Mouse (Mus musculus) heart, postnatal 0 days (tissue): ENCODE measurements at regions not wholly inside any gene's neighbourhood (a gene's known extent, or its start where the extent isn't known, plus 50 kb on each side); places are given as distances from the start of the nearest gene placed in this dataset.

Experiments
- ATAC-seq: fragments of 200-750 bp; cut with Nextera tagmentation; 2 replicates; pipeline ENCODE4 v1.8.0; 2017; ENCODE audit warnings: low read depth, moderate number of reproducible peaks, moderate library complexity; ENCODE audit not compliant: insufficient read depth
- DNase-seq: peaks from one replicate; pipeline ENCODE4 v3.0.0-alpha.2; 2016; ENCODE audit warnings: low spot score
- H3K27ac ChIP-seq: fragments of 300-500 bp; sonication (generic); 2 replicates; pipeline ENCODE4 v1.5.1; 2014; ENCODE audit warnings: low read depth, mild to moderate bottlenecking
- H3K27me3 ChIP-seq: fragments of 300-500 bp; sonication (generic); 2 replicates; pipeline ENCODE4 v1.6.1; 2014; ENCODE audit warnings: low read length, mixed read lengths; ENCODE audit not compliant: control insufficient read depth, insufficient read depth
- H3K36me3 ChIP-seq: fragments of 300-500 bp; sonication (generic); replicated peaks from 2 replicates; pipeline ENCODE4 v1.6.1; 2014; ENCODE audit warnings: low read length, mixed read lengths; ENCODE audit not compliant: control insufficient read depth, insufficient read depth
- H3K4me1 ChIP-seq: fragments of 300-500 bp; sonication (generic); 2 replicates; pipeline ENCODE4 v1.6.1; 2014; ENCODE audit warnings: antibody characterized with exemption; ENCODE audit not compliant: control insufficient read depth, insufficient read depth
- H3K4me2 ChIP-seq: fragments of 300-500 bp; sonication (generic); 2 replicates; pipeline ENCODE4 v1.6.1; 2014; ENCODE audit warnings: low read depth, mild to moderate bottlenecking, low read length, moderate library complexity
- H3K4me3 ChIP-seq: fragments of 300-500 bp; sonication (generic); 2 replicates; pipeline ENCODE4 v1.5.1; 2014; ENCODE audit warnings: low read depth, low read length
- H3K9ac ChIP-seq: fragments of 300-500 bp; sonication (generic); replicated peaks from 2 replicates; pipeline ENCODE4 v1.6.1; 2014; ENCODE audit warnings: low read depth, low read length, mixed read lengths
- H3K9me3 ChIP-seq: fragments of 300-500 bp; sonication (generic); replicated peaks from 2 replicates; pipeline ENCODE4 v1.6.1; 2016; ENCODE audit warnings: low read length; ENCODE audit not compliant: control insufficient read depth
- CTCF ChIP-seq: IDR thresholded peaks from 2 replicates; pipeline ENCODE4 v1.5.1; 2016; ENCODE audit warnings: antibody characterized with exemption, control low read depth, low read depth
- EP300 ChIP-seq: IDR thresholded peaks from 2 replicates; pipeline ENCODE4 v1.6.1; 2016; ENCODE audit warnings: antibody characterized with exemption, low read depth
- WGBS: fragments of 180-500 bp; shearing (Covaris S2); extraction: QIAGEN DNeasy Blood & Tissue Kit; methylation state at CpG from one replicate; pipeline ENCODE4 v1.1.7; 2014; 5-methylcytosine and 5-hydroxymethylcytosine counted together

- TF ChIP-seq EP300 (no peak), CTCF (no peak)
These were observed 421.4 kb downstream of the Gm10295 start for GRCm38 (mm10) chr7:70929935-70930334.

GRCm38 (mm10) chr7:70928001-70928400 is 423.3 kb downstream of the Gm10295 start:
- Histone ChIP-seq H3K9me3 (no peaks in the 10 kb centered on the region), H3K36me3 (no peaks in the 10 kb centered on the region), H3K4me1 (no peaks in the 10 kb centered on the region), H3K27me3 (no peaks in the 10 kb centered on the region), H3K4me2 (no peak overlapping the region), H3K9ac (no peak overlapping the region), H3K27ac (no peak overlapping the region), H3K4me3 (no peak overlapping the region)
- DNase-seq: no peak
- no peak for ATAC-seq
- TF ChIP-seq CTCF (no peak), EP300 (no peak)
- WGBS: 80% methylated on average over 3 of the region's 3 CpGs

More at GRCm38 (mm10) chr7:70929935-70930334, 421.4 kb downstream of the Gm10295 start:
- H3K9me3 ChIP-seq: no peaks in the 10 kb centered on the region
- H3K36me3 ChIP-seq: no peaks in the 10 kb centered on the region
- no peak overlapping the region for H3K27ac ChIP-seq
- H3K9ac ChIP-seq: no peak overlapping the region
- DNase-seq: no peak
- WGBS: 56% methylated on average over 11 of the region's 11 CpGs
- H3K4me1 ChIP-seq: no peaks in the 10 kb centered on the region
- H3K4me2 ChIP-seq: no peak overlapping the region
- no peak for ATAC-seq
- no peaks in the 10 kb centered on the region for H3K27me3 ChIP-seq
- H3K4me3 ChIP-seq: no peak overlapping the region

GRCm38 (mm10) chr7:70917016-70917415 is 434.3 kb downstream of the Gm10295 start:
- no peaks in the 10 kb centered on the region for H3K27me3 ChIP-seq
- H3K27ac ChIP-seq: no peak overlapping the region
- H3K4me3 ChIP-seq: no peak overlapping the region
- TF ChIP-seq CTCF (no peak), EP300 (no peak)
- DNase-seq (no peak), ATAC-seq (no peak)
- H3K9me3 ChIP-seq: no peaks in the 10 kb centered on the region
- H3K4me1 ChIP-seq: no peaks in the 10 kb centered on the region
- H3K4me2 ChIP-seq: no peak overlapping the region
- 78% methylated on average over 4 of the region's 4 CpGs for WGBS
- H3K36me3 ChIP-seq: no peaks in the 10 kb centered on the region
- no peak overlapping the region for H3K9ac ChIP-seq

- DNase-seq (no peak), ATAC-seq (no peak)
- WGBS: 87% methylated on average over 3 of the region's 3 CpGs
- Histone ChIP-seq H3K27ac (no peak overlapping the region), H3K4me2 (no peak overlapping the region), H3K4me3 (no peak overlapping the region), H3K36me3 (no peaks in the 10 kb centered on the region), H3K4me1 (no peaks in the 10 kb centered on the region), H3K27me3 (no peaks in the 10 kb centered on the region), H3K9ac (no peak overlapping the region), H3K9me3 (no peaks in the 10 kb centered on the region)
- no peak for TF ChIP-seq CTCF
- TF ChIP-seq EP300: no peak
These were observed 442.4 kb downstream of the Gm10295 start for GRCm38 (mm10) chr7:70908921-70909320.

GRCm38 (mm10) chr7:70891700-70892099 is 459.6 kb downstream of the Gm10295 start:
- H3K9ac ChIP-seq: no peak overlapping the region
- H3K4me3 ChIP-seq: no peak overlapping the region
- DNase-seq (no peak), ATAC-seq (no peak)
- TF ChIP-seq EP300 (no peak), CTCF (no peak)
- H3K36me3 ChIP-seq: no peaks in the 10 kb centered on the region
- no peaks in the 10 kb centered on the region for H3K4me1 ChIP-seq
- WGBS: 93% methylated on average over 2 of the region's 2 CpGs
- no peak overlapping the region for H3K4me2 ChIP-seq
- no peaks in the 10 kb centered on the region for H3K9me3 ChIP-seq
- no peak overlapping the region for H3K27ac ChIP-seq
- no peaks in the 10 kb centered on the region for H3K27me3 ChIP-seq

GRCm38 (mm10) chr7:70880496-70880895 is 470.8 kb downstream of the Gm10295 start:
- Histone ChIP-seq H3K4me1 (no peaks in the 10 kb centered on the region), H3K36me3 (no peaks in the 10 kb centered on the region), H3K27ac (no peak overlapping the region), H3K27me3 (no peaks in the 10 kb centered on the region), H3K9ac (no peak overlapping the region), H3K4me2 (no peak overlapping the region), H3K4me3 (no peak overlapping the region), H3K9me3 (no peaks in the 10 kb centered on the region)
- WGBS: 7% methylated on average over 2 of the region's 2 CpGs
- ATAC-seq: no peak
- TF ChIP-seq EP300 (no peak), CTCF (no peak)
- no peak for DNase-seq
